Mouse (Mus musculus) hindbrain, embryonic 16.5 days (tissue): Measurements from ENCODE around the gene 9530053A07Rik. TPM values are rescaled to one million over a fixed set of nuclear protein-coding genes. Genes with fewer than 3 reads are reported as not detected.
"Not testable (repeated sequence)": the region's sequence is repeated elsewhere in the genome, so short reads cannot be mapped to it uniquely, and the experiment has no call there.

Experiments used
- ATAC-seq: fragments of 200-750 bp; cut with Nextera tagmentation; 2 replicates; pipeline ENCODE4 v1.8.0; 2017; ENCODE audit warnings: moderate TSS enrichment, moderate library complexity
- H3K27ac ChIP-seq: fragments of 300-500 bp; sonication (generic); 2 replicates; pipeline ENCODE4 v1.5.1; 2014; ENCODE audit warnings: low read depth, mild to moderate bottlenecking, control low read depth, low read length, moderate library complexity
- H3K27me3 ChIP-seq: fragments of 300-500 bp; sonication (generic); replicated peaks from 2 replicates; pipeline ENCODE4 v1.6.1; 2014; ENCODE audit warnings: low read length; ENCODE audit not compliant: control insufficient read depth, insufficient read depth
- H3K36me3 ChIP-seq: fragments of 300-500 bp; sonication (generic); 2 replicates; pipeline ENCODE4 v1.6.1; 2014; ENCODE audit warnings: mild to moderate bottlenecking, low read length, moderate library complexity, mixed read lengths; ENCODE audit not compliant: control insufficient read depth, insufficient read depth
- H3K4me1 ChIP-seq: fragments of 300-500 bp; sonication (generic); 2 replicates; pipeline ENCODE4 v1.6.1; 2014; ENCODE audit warnings: low read depth, low read length; ENCODE audit not compliant: control insufficient read depth, insufficient read depth
- H3K4me2 ChIP-seq: fragments of 300-500 bp; sonication (generic); 2 replicates; pipeline ENCODE4 v1.6.1; 2014; ENCODE audit warnings: mild to moderate bottlenecking, low read length, control low read depth, moderate library complexity
- H3K4me3 ChIP-seq: fragments of 300-500 bp; sonication (generic); 2 replicates; pipeline ENCODE4 v1.5.1; 2014; ENCODE audit warnings: mild to moderate bottlenecking, low read length, control low read depth, moderate library complexity
- H3K9ac ChIP-seq: fragments of 300-500 bp; sonication (generic); 2 replicates; pipeline ENCODE4 v1.6.1; 2014; ENCODE audit warnings: low read depth, mild to moderate bottlenecking, control low read depth, low read length, moderate library complexity
- H3K9me3 ChIP-seq: fragments of 300-500 bp; sonication (generic); 2 replicates; pipeline ENCODE4 v1.6.1; 2014; ENCODE audit warnings: mild to moderate bottlenecking, low read length, moderate library complexity; ENCODE audit not compliant: control insufficient read depth
- WGBS: fragments of 180-500 bp; shearing (Covaris S2); extraction: QIAGEN DNeasy Blood & Tissue Kit; methylation state at CpG from one replicate; pipeline ENCODE4 v1.1.7; 2014; 5-methylcytosine and 5-hydroxymethylcytosine counted together
- polyA plus RNA-seq: library from polyadenylated mRNA; unstranded; fragments of >200 nt; fragmentation: Nextera tagmentation; extraction: Ambion mirVana; gene quantifications from 2 replicates; pipeline ENCODE4 v1.2.1, GENCODE M21; 2015

The 9530053A07Rik gene
- polyA plus RNA-seq, 1 experiment from 2014 or later: 0.13 TPM

- no peak for ATAC-seq
- Histone ChIP-seq H3K27ac (no peak overlapping the region), H3K4me1 (no peaks in the 10 kb centered on the region), H3K36me3 (no peaks in the 10 kb centered on the region), H3K4me2 (no peak overlapping the region), H3K4me3 (no peak overlapping the region), H3K9me3 (no peaks in the 10 kb centered on the region), H3K27me3 (no peaks in the 10 kb centered on the region), H3K9ac (no peak overlapping the region)
- WGBS: 88% methylated on average over 2 of the region's 2 CpGs
These were observed 14.6 kb upstream of the 9530053A07Rik start for GRCm38 (mm10) chr7:28114648-28115047.

- ATAC-seq: peak; percentile 64; the same call in 1 of the 2 replicates
- no peak overlapping the region for H3K27ac ChIP-seq
- no peaks in the 10 kb centered on the region for H3K4me1 ChIP-seq
- no peak overlapping the region for H3K4me3 ChIP-seq
- no peak overlapping the region for H3K9ac ChIP-seq
- H3K9me3 ChIP-seq: no peaks in the 10 kb centered on the region
- H3K36me3 ChIP-seq: no peaks in the 10 kb centered on the region
- H3K4me2 ChIP-seq: no peak overlapping the region
- 59% methylated on average over 5 of the region's 5 CpGs for WGBS
- no peaks in the 10 kb centered on the region for H3K27me3 ChIP-seq
These were observed 8.3 kb downstream of the 9530053A07Rik start for GRCm38 (mm10) chr7:28137613-28138012.

- Histone ChIP-seq H3K4me3 (no peak overlapping the region), H3K36me3 (no peaks in the 10 kb centered on the region), H3K9me3 (peaks cover 3% of the 10 kb centered on the region; the same call in 1 of the 2 replicates), H3K27ac (no peak overlapping the region), H3K27me3 (no peaks in the 10 kb centered on the region), H3K9ac (no peak overlapping the region), H3K4me2 (no peak overlapping the region), H3K4me1 (no peaks in the 10 kb centered on the region; the same call in 1 of the 2 replicates)
- 24% methylated on average over 3 of the region's 3 CpGs for WGBS
- peak; percentile 68; the same call in 1 of the 2 replicates for ATAC-seq
These were observed 19.0 kb downstream of the 9530053A07Rik start for GRCm38 (mm10) chr7:28148263-28148662.

DNA sequence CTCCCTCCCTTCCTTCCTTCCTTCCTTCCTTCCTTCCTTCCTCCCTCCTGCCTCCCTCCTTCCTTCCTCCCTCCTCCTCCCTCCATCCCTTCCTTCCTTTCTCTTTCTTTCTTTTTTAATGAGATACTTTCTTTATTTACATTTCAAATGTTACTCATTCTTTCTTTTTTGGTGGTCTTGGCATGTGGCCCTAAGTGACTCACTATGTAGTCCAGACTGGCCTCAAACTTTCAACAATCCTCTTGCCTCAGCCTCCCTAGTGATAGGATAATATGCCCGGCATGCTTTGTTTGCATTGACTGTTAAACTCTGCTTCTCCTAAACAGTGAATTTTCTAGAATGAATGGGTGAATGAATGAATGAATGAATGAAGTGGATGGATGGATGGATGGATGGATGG lies 20.6 kb downstream of the 9530053A07Rik start:
- no peaks in the 10 kb centered on the region for H3K36me3 ChIP-seq
- H3K27me3 ChIP-seq: no peaks in the 10 kb centered on the region
- no peak overlapping the region for H3K4me3 ChIP-seq
- no peak overlapping the region for H3K27ac ChIP-seq
- H3K9me3 ChIP-seq: no peaks in the 10 kb centered on the region
- no peak for ATAC-seq
- no peaks in the 10 kb centered on the region; the same call in 1 of the 2 replicates for H3K4me1 ChIP-seq
- H3K4me2 ChIP-seq: no peak overlapping the region
- 95% methylated on average over 1 of the region's 1 CpGs for WGBS
- no peak overlapping the region for H3K9ac ChIP-seq

GRCm38 (mm10) chr7:28151584-28152221 lies 22.4 kb downstream of the 9530053A07Rik start:
- Histone ChIP-seq H3K9me3 (no peaks in the 10 kb centered on the region), H3K27ac (no peak overlapping the region), H3K36me3 (no peaks in the 10 kb centered on the region), H3K4me1 (no peaks in the 10 kb centered on the region; the same call in 1 of the 2 replicates), H3K4me3 (no peak overlapping the region), H3K27me3 (no peaks in the 10 kb centered on the region), H3K9ac (no peak overlapping the region; the same call in 1 of the 2 replicates), H3K4me2 (no peak overlapping the region)
- 15% methylated on average over 13 of the region's 13 CpGs for WGBS
- ATAC-seq: no peak

DNA sequence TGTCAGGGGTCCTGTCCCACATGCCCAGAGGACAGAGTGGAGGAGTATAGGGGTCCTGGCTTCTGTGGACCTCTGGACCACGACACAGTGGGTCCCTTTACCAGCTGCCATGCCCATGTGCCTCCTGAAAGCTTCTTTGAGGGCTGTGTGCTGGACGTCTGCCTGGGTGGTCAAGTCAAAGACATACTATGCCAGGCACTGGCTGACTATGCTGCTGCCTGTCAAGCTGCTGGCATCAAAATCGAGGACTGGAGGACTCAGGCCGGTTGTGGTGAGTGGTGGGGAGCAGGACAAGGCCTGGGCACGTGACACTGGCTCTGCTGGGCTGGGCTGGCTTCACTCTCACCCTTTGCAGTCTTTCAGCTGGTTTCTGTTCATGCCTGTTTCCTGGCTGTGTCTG lies 24.3 kb downstream of the 9530053A07Rik start:
- H3K27ac ChIP-seq, H3K4me3 ChIP-seq, H3K9me3 ChIP-seq, H3K4me2 ChIP-seq, H3K9ac ChIP-seq, H3K36me3 ChIP-seq, H3K4me1 ChIP-seq, H3K27me3 ChIP-seq: not testable (repeated sequence)
- ATAC-seq: peak; percentile 67; the same call in 1 of the 2 replicates
- 29% methylated on average over 5 of the region's 5 CpGs for WGBS

DNA sequence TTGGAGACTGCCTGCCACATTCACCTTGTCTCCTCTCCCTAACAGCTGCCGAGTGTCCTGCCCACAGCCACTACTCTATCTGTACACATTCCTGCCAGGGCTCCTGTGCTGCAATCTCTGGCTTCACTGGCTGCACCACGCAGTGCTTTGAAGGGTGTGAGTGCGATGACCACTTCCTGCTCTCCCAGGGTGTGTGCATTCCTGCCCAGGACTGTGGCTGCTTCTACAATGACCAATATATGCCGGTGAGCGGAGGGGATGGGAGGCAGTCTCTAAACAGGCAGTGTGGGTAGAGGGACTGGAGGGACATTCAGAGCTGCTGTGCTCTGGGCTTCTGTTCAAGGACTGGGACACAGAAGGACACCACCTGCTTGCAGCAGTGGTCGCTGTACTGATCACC lies 30.0 kb downstream of the 9530053A07Rik start:
- no peak overlapping the region for H3K4me3 ChIP-seq
- H3K4me1 ChIP-seq: no peaks in the 10 kb centered on the region
- no peak overlapping the region for H3K27ac ChIP-seq
- no peak for ATAC-seq
- no peaks in the 10 kb centered on the region for H3K9me3 ChIP-seq
- 71% methylated on average over 6 of the region's 6 CpGs for WGBS
- H3K4me2 ChIP-seq: no peak overlapping the region
- H3K27me3 ChIP-seq: no peaks in the 10 kb centered on the region
- H3K9ac ChIP-seq: no peak overlapping the region
- H3K36me3 ChIP-seq: no peaks in the 10 kb centered on the region

DNA sequence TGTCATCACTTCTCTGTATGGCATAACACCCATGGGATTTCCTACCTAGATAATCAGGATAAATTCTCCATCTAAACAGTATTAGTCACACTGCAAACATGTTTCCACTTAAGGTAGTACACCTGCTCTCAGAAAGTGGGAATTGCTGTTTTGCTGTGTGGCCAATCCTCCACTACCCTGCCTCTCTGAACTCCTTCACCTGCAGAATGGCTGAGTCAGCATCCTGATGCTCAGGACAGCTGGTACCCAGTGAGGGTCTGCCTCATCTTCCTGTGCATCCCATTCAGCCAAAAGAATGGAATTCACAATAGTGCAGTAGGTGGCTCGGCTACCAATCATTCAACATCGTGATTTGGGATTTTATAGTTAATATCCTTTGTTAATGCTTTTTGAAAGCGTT lies 30.6 kb downstream of the 9530053A07Rik start:
- H3K9me3 ChIP-seq: no peaks in the 10 kb centered on the region
- WGBS: 72% methylated on average over 3 of the region's 3 CpGs
- no peak overlapping the region for H3K27ac ChIP-seq
- no peak overlapping the region for H3K9ac ChIP-seq
- H3K4me2 ChIP-seq: no peak overlapping the region
- ATAC-seq: no peak
- no peak overlapping the region for H3K4me3 ChIP-seq
- no peaks in the 10 kb centered on the region for H3K36me3 ChIP-seq
- H3K27me3 ChIP-seq: no peaks in the 10 kb centered on the region
- H3K4me1 ChIP-seq: no peaks in the 10 kb centered on the region

GRCm38 (mm10) chr7:28161163-28161749 lies 32.0 kb downstream of the 9530053A07Rik start:
- H3K9me3 ChIP-seq: no peaks in the 10 kb centered on the region
- WGBS: 54% methylated on average over 9 of the region's 9 CpGs
- ATAC-seq: no peak
- no peak overlapping the region for H3K9ac ChIP-seq
- H3K4me3 ChIP-seq: no peak overlapping the region
- H3K4me2 ChIP-seq: no peak overlapping the region
- H3K4me1 ChIP-seq: no peaks in the 10 kb centered on the region
- no peaks in the 10 kb centered on the region for H3K27me3 ChIP-seq
- H3K27ac ChIP-seq: no peak overlapping the region
- H3K36me3 ChIP-seq: no peaks in the 10 kb centered on the region
